Mouse (Mus musculus) thymus, postnatal 0 days (tissue): ENCODE measurements around the gene Scamp3. TPM values are rescaled to one million over a fixed set of nuclear protein-coding genes. Genes with fewer than 3 reads are reported as not detected.
A peak's percentile ranks its signal among the peaks of the same experiment; 100 is the strongest.

Experiments
- DNase-seq: peaks from one replicate; pipeline ENCODE4 v3.0.0-alpha.2; 2015; ENCODE audit warnings: low spot score
- microRNA counts: library from miRNA; unstranded; fragments of <30 nt; microRNA quantifications from one replicate; lab custom pipeline; 2015
- microRNA-seq: library from miRNA; unstranded; fragments of <30 nt; microRNA quantifications from one replicate; pipeline ENCODE4, GENCODE M21; 2016; ENCODE audit warnings: borderline number of aligned reads
- polyA plus RNA-seq: library from polyadenylated mRNA; unstranded; fragments of >200 nt; fragmentation: Nextera tagmentation; extraction: Ambion mirVana; gene quantifications from 2 replicates; pipeline ENCODE4 v1.2.1, GENCODE M21; 2015

The Scamp3 gene
- polyA plus RNA-seq, 1 experiment from 2014 or later = 131 TPM

DNA sequence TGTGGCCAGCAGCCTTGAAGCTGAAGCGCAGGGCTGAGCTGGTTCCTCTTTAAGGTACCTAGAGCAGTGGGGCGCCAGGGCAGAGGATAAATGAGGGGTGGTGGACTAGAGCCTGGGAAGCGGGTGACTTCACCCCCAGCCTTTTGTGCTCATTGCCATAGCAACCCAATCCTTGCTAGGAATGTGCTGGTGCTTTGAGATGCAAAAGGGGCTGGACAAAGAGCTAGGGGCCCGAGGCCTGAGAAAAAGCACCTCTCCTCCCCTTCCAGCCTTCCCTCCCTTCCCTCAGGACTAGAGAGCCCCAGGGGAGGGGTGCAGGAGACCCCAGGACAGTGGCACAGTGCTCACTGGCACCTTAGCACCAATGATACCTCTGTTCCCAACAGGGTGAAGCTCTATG, 48.6 kb downstream of the Scamp3 start:
- no peak for DNase-seq

DNA sequence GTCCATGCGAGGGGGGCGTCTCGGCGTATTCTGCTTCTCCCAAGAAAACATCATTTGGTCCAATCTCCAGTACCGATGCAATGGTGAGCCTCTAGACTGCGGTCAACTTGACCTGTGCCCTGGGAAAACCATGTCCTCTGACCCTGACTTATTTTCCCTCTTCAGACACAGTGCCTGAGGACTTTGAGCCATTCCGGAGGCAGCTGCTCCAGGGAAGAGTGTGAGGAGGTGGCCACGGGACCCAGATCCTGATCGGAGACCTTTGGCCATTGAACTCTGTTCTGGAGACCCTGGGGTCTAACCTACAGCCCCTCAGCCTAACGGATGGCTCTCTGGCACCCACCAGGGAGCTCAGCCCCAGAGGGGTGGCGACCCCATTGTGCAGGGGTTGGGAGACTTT, 49.1 kb downstream of the Scamp3 start:
- DNase-seq = no peak

DNA sequence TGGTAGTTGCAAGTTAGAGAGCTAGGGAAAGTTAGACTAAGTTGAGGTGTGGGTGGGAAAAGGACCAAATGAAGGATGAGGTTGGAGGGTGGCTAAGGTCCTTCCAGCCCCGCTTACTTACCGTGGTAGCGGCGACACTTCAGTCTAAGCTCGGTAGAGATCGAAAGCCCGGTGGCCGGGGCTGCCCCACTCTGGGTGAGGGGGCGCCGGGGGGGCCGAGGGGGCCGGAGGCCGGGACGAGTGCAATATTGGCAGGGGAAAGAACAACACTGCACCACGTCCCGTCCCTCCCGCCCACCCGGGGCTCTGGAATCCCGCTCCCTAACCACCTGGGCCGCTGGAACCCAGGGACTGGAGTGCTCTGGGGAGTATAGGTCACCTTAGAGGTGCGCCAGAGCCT, 49.6 kb downstream of the Scamp3 start, which contains the start of gene Mtx1:
TSS of gene Mtx1 (minus strand) at position 189 of the 400 bp plus-strand sequence.
- no peak for DNase-seq

DNA sequence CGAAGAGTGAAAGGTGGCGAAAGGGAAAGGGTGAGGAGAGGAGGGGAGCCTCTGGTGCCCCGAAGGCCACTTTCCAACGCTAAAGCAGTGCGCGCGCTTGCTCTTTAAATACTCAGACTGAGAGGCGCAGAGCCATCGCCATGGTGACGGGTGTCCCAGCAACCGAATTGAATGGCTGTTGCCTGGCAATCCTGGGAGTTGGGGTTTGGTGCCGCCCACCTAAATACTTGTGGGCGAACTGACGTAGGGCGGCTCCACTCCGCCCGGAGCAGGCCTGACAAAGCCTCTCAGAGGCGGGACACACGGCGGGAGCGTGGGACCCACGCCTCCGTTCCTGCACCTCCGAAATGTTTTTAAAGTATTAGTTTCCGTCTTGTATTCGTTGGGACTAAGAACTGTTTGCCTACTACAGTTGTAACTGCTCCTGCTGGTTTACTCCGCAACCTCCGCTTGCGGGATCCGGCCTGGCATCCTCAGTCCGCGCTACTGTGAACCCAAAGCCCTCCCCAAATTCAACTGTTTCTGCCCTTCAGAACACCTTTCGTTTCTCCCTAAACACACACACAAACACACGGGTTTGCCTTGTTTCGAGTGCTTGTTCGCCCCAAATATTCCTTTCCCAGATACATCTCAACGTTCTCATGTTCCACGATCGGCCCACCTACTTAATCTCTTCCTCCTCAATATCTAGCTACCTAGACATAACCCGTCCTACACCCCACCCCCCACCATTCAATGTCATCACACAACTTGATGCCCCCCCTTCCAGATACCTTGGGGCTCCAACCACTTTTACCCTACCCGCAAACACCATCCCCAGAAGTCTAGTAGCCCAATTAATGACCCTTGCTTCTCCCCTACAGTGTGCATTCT, 50.3 kb downstream of the Scamp3 start:
- peak; percentile 48 for DNase-seq

DNA sequence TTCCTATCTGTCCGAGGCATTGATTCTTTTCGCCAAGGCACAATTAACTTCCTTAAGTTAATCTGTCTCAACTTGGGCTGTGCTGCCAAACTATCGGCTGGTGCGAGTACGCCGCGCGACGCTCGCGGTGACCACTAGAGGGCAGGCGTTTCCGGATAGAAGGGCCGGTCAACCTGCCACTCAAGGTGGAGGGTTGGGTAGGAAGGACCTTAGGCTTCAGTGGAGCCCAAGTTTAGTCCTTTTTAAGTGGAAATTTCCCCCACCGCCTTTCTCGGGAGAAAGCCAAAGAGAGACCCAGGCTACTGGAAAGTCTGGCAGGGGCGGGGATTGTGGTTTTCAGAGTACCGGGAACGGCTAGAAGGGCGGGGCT, 50.9 kb downstream of the Scamp3 start:
- peak; percentile 84 for DNase-seq

DNA sequence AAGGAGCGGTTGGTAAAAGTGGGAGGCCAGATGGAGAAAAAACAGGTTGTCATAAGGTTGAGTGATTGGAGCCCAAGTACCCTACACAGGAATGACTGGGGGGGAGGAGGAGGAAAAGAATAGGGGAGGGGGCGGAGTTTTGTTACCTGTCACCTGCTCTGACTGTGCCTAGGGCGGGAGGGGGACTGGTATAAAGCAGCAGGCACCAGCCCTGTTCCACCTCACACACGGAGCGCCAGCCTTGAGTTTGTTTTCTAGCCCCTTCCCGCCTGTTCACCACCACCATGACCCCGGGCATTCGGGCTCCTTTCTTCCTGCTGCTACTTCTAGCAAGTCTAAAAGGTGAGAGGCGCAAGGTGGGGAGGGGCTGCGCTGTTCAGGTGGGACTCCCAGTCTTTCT, 51.6 kb downstream of the Scamp3 start, which contains the start of gene Muc1:
TSS of gene Muc1 (plus strand) at position 222 of the 400 bp plus-strand sequence.
- DNase-seq = no peak

DNA sequence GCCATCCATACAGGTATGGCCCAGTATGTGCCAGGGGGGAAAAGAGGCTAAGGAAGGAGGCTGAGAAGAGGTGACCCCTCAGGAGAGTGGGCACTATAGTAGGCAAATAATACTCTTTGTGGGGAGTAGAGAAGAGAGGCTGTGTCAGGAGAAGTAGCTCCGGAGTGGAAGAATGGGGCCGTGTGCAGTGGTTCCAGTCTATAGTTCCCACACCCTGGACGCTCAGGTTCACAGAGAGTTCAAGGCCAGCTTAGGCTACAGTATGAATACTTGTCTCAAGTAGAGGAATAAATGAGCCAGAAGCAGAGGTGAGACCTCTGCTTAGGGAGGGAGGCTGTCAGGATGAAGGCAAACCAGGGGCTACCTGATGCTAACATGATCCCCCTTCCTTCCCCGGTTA, 52.0 kb downstream of the Scamp3 start:
- DNase-seq = no peak

DNA sequence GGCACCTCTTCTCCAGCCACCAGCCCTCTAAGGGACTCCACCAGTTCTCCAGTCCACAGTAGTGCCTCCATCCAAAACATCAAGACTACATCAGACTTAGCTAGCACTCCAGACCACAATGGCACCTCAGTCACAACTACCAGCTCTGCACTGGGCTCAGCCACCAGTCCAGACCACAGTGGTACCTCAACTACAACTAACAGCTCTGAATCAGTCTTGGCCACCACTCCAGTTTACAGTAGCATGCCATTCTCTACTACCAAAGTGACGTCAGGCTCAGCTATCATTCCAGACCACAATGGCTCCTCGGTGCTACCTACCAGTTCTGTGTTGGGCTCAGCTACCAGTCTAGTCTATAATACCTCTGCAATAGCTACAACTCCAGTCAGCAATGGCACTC, 53.3 kb downstream of the Scamp3 start:
- DNase-seq = no peak

DNA sequence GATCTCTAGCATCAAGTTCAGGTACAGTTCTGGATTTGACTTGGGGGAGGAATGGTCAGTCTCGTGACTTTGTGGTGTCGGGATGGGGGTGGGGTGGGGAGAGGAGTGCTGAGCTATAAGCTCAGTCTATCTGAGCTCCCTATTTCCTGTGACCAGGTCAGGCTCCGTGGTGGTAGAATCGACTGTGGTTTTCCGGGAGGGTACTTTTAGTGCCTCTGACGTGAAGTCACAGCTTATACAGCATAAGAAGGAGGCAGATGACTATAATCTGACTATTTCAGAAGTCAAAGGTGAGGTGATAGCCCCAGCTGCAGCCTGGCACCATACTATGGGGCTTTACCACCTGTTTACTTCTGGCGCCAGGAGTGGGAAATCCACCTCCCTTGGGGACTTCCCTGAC, 54.1 kb downstream of the Scamp3 start:
- DNase-seq = no peak

DNA sequence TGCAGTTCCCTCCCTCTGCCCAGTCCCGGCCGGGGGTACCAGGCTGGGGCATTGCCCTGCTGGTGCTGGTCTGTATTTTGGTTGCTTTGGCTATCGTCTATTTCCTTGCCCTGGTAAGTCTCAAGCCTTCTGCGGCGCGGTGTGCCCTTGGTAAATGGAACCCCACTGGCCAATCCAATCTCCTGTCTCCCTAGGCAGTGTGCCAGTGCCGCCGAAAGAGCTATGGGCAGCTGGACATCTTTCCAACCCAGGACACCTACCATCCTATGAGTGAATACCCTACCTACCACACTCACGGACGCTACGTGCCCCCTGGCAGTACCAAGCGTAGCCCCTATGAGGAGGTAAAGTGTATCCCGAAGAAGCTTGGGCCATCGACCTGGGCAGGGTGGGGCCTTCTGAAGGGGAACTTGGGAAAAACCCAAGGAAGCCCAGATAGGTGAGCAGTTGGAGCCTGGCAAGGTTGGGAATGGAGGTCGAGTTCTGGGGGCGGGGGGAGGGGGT, 54.6 kb downstream of the Scamp3 start:
- DNase-seq = no peak

MicroRNA genes within 50 kb of the gene (microRNA counts, 519-probe panel; counts per million panel counts)
- microRNA mmu-miR-92b (lab: Ali Mortazavi, UCI) = 473 counts per million, percentile 71 among the panel's probes with 10 or more counts

Small RNA genes lying within 50 kb of the gene (microRNA-seq; reads per million reads assigned to microRNA genes)
- gene Mir92b = 40.0 reads per million, percentile 36 among the genes with 10 or more reads in this experiment

Other genes with a start within 250 kb of the Scamp3 start
- 11.8 and 17.2 TPM in 2 replicates for gene Ash1l, start 226.9 kb upstream of the Scamp3 start, polyA plus RNA-seq
- gene Dap3, start 226.3 kb upstream of the Scamp3 start, polyA plus RNA-seq = 242 and 244 TPM in 2 replicates
- 12.1 and 13.4 TPM in 2 replicates for gene Rusc1, start 84.2 kb upstream of the Scamp3 start, polyA plus RNA-seq
- gene Gm43738, start 76.4 kb upstream of the Scamp3 start, polyA plus RNA-seq = not detected in 2 replicates
- 180 and 193 TPM in 2 replicates for gene Fdps, start 75.5 kb upstream of the Scamp3 start, polyA plus RNA-seq
- gene Pklr, start 41.3 kb upstream of the Scamp3 start, polyA plus RNA-seq = not detected in 2 replicates
- gene Hcn3, start 17.3 kb upstream of the Scamp3 start, polyA plus RNA-seq = 1.4 and 1.9 TPM in 2 replicates
- 18.1 and 22.3 TPM in 2 replicates for gene Clk2, start 12.7 kb upstream of the Scamp3 start, polyA plus RNA-seq
- 71.2 and 80.1 TPM in 2 replicates for gene Fam189b, start 5.7 kb downstream of the Scamp3 start, polyA plus RNA-seq
- 51.3 and 51.8 TPM in 2 replicates for gene Gba, start 25.5 kb downstream of the Scamp3 start, polyA plus RNA-seq
- gene Thbs3, start 37.7 kb downstream of the Scamp3 start, polyA plus RNA-seq = 4.9 and 6.2 TPM in 2 replicates
- 206 and 223 TPM in 2 replicates for gene Mtx1, start 49.6 kb downstream of the Scamp3 start, polyA plus RNA-seq
- gene Muc1, start 51.6 kb downstream of the Scamp3 start, polyA plus RNA-seq = 1.4 and 2.4 TPM in 2 replicates
- 304 and 318 TPM in 2 replicates for gene Krtcap2, start 68.5 kb downstream of the Scamp3 start, polyA plus RNA-seq
- 0.98 and 1.6 TPM in 2 replicates for gene Trim46, start 68.8 kb downstream of the Scamp3 start, polyA plus RNA-seq
- 163 and 167 TPM in 2 replicates for gene Dpm3, start 81.9 kb downstream of the Scamp3 start, polyA plus RNA-seq
- gene Slc50a1, start 93.1 kb downstream of the Scamp3 start, polyA plus RNA-seq = 84.7 and 87.2 TPM in 2 replicates
- gene Efna1, start 103.7 kb downstream of the Scamp3 start, polyA plus RNA-seq = 12.4 and 13.2 TPM in 2 replicates
- 0.82 and 1.0 TPM in 2 replicates for gene Efna3, start 145.5 kb downstream of the Scamp3 start, polyA plus RNA-seq
- gene Efna4, start 160.6 kb downstream of the Scamp3 start, polyA plus RNA-seq = 5.3 and 6.0 TPM in 2 replicates
- gene Adam15, start 172.5 kb downstream of the Scamp3 start, polyA plus RNA-seq = 17.4 and 18.1 TPM in 2 replicates
- gene Dcst2, start 184.5 kb downstream of the Scamp3 start, polyA plus RNA-seq = not detected in 2 replicates
- gene Dcst1, start 187.8 kb downstream of the Scamp3 start, polyA plus RNA-seq = 0.10 and 0.14 TPM in 2 replicates
- gene Zbtb7b, start 217.3 kb downstream of the Scamp3 start, polyA plus RNA-seq = 4.1 and 4.6 TPM in 2 replicates
- gene Lenep, start 225.3 kb downstream of the Scamp3 start, polyA plus RNA-seq = not detected in 2 replicates
- gene Flad1, start 234.4 kb downstream of the Scamp3 start, polyA plus RNA-seq = 29.5 and 32.6 TPM in 2 replicates
- 466 and 485 TPM in 2 replicates for gene Cks1b, start 240.9 kb downstream of the Scamp3 start, polyA plus RNA-seq
- 37.2 and 44.7 TPM in 2 replicates for gene Shc1, start 241.0 kb downstream of the Scamp3 start, polyA plus RNA-seq